Mouse (Mus musculus) ES-E14 (cell line): ENCODE measurements around the gene Mup7.
"Not testable (repeated sequence)": the region's sequence is repeated elsewhere in the genome, so short reads cannot be mapped to it uniquely, and the experiment has no call there.

Experiments used
- CHD2 ChIP-seq: IDR thresholded peaks from 2 replicates; pipeline ENCODE4 v1.6.1; 2014; ENCODE audit warnings: mild to moderate bottlenecking, low read depth, low read length, inconsistent platforms
- HCFC1 ChIP-seq: IDR thresholded peaks from 2 replicates; pipeline ENCODE4 v1.6.1; 2012; ENCODE audit warnings: low read length, inconsistent platforms, borderline replicate concordance; ENCODE audit not compliant: insufficient read depth
- MAFK ChIP-seq: IDR thresholded peaks from 2 replicates; pipeline ENCODE4 v1.6.1; 2014; ENCODE audit warnings: mild to moderate bottlenecking, low read depth, low read length, inconsistent platforms; ENCODE audit not compliant: insufficient read depth
- ZC3H11A ChIP-seq: IDR thresholded peaks from 2 replicates; pipeline ENCODE4 v1.6.1; 2012; ENCODE audit warnings: low read depth, mild to moderate bottlenecking, inconsistent platforms, low read length, borderline replicate concordance

GRCm38 (mm10) chr4:60079865-60080264, 9.6 kb upstream of the Mup7 start:
- not testable (repeated sequence) for TF ChIP-seq CHD2, HCFC1, MAFK, ZC3H11A
